Mouse (Mus musculus) embryonic facial prominence, embryonic 15.5 days (tissue): ENCODE results near the gene Gm1113. TPM values are rescaled to one million over a fixed set of nuclear protein-coding genes. Genes with fewer than 3 reads are reported as not detected.

Source experiments
- ATAC-seq: fragments of 200-750 bp; cut with Nextera tagmentation; 2 replicates; pipeline ENCODE4 v1.8.0; 2017; ENCODE audit warnings: low read depth, moderate TSS enrichment; ENCODE audit not compliant: insufficient number of reproducible peaks, low FRiP score, low TSS enrichment
- H3K27ac ChIP-seq: fragments of 300-500 bp; sonication (generic); replicated peaks from 2 replicates; pipeline ENCODE4 v1.5.1; 2015; ENCODE audit warnings: mild to moderate bottlenecking, inconsistent platforms
- H3K27me3 ChIP-seq: fragments of 300-500 bp; sonication (generic); 2 replicates; pipeline ENCODE4 v1.6.1; 2015; ENCODE audit warnings: inconsistent platforms
- H3K36me3 ChIP-seq: fragments of 300-500 bp; sonication (generic); 2 replicates; pipeline ENCODE4 v1.6.1; 2015; ENCODE audit warnings: mild to moderate bottlenecking, inconsistent platforms
- H3K4me1 ChIP-seq: fragments of 300-500 bp; sonication (generic); 2 replicates; pipeline ENCODE4 v1.6.1; 2015; ENCODE audit warnings: inconsistent platforms
- H3K4me2 ChIP-seq: fragments of 300-500 bp; sonication (generic); replicated peaks from 2 replicates; pipeline ENCODE4 v1.6.1; 2015; ENCODE audit warnings: mild to moderate bottlenecking, inconsistent platforms
- H3K4me3 ChIP-seq: fragments of 300-500 bp; sonication (generic); replicated peaks from 2 replicates; pipeline ENCODE4 v1.5.1; 2015; ENCODE audit warnings: mild to moderate bottlenecking, inconsistent platforms
- H3K9ac ChIP-seq: fragments of 300-500 bp; sonication (generic); 2 replicates; pipeline ENCODE4 v1.6.1; 2015; ENCODE audit warnings: inconsistent platforms
- H3K9me3 ChIP-seq: fragments of 300-500 bp; sonication (generic); replicated peaks from 2 replicates; pipeline ENCODE4 v1.6.1; 2016; ENCODE audit warnings: inconsistent platforms
- whole genome bisulfite sequencing: fragments of 180-500 bp; shearing (Covaris S2); methylation state at CpG from one replicate; pipeline ENCODE4 v1.1.7; 2015; 5-methylcytosine and 5-hydroxymethylcytosine counted together
- polyA plus RNA-seq: library from polyadenylated mRNA; unstranded; fragments of >200 nt; fragmentation: Nextera tagmentation; extraction: Ambion mirVana; gene quantifications from 2 replicates; pipeline ENCODE4 v1.2.1, GENCODE M21; 2015

The Gm1113 gene
- polyA plus RNA-seq, 1 experiment from 2014 or later, result not detected

DNA sequence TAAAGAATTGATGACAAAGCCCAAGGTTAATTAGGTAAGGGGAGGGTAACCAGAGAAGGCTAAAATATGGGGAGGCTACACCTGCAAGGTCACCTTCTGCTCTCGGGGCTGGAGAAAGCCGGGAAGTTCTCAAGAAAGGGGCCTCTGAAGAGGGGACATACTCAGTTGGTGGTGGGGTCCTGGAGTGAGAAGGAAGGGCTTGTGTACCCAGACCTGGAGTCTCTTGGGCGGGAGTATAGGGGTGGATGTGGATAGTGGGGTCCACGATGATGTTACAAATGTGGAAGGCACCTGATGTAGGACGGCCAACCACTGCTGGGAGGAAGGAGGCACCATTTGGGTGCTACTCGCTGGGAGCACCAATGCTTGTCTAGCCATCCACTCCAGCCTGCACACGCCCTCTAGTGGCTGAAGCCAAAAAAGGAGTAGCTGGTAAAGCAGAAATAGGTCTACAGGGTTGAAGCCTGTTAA, 5.9 kb upstream of the Gm1113 start:
- Histone ChIP-seq H3K4me3 (no peak overlapping the region), H3K4me2 (peak overlapping the region; percentile 30; the same call in 1 of the 2 replicates), H3K27me3 (no peaks in the 10 kb centered on the region), H3K36me3 (no peaks in the 10 kb centered on the region), H3K4me1 (peaks cover 20% of the 10 kb centered on the region), H3K9me3 (no peaks in the 10 kb centered on the region), H3K9ac (no peak overlapping the region), H3K27ac (peak overlapping the region; percentile 86)
- peak; percentile 68 for ATAC-seq
- WGBS, result 17% methylated on average over 7 of the region's 7 CpGs

DNA sequence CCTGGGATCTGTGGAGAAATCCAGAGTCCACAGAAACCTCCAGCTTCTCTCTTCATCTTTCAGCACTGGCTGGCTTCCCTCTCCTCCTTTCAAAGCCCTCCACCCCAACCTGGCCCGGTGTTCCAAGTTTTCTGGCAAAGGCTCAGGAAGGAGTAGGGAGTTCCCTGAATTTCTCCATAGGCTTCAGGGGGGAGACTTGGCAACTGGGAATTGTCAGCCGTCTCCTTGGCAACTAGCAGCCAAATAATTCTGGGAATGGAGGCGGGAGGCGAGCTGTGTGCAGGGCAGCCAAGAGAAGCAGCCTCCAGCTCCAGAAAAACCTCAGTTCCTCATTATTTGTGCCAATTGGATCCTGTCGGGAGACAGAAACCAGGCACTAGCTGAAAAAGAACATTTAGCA, 5.5 kb upstream of the Gm1113 start:
- H3K9ac ChIP-seq, result no peak overlapping the region
- peak; percentile 86 for ATAC-seq
- no peak overlapping the region for H3K4me2 ChIP-seq
- no peaks in the 10 kb centered on the region for H3K36me3 ChIP-seq
- H3K9me3 ChIP-seq, result no peaks in the 10 kb centered on the region
- H3K4me3 ChIP-seq, result no peak overlapping the region
- H3K27me3 ChIP-seq, result no peaks in the 10 kb centered on the region
- H3K4me1 ChIP-seq, result peaks cover 20% of the 10 kb centered on the region
- WGBS, result 25% methylated on average over 5 of the region's 5 CpGs
- H3K27ac ChIP-seq, result peak overlapping the region; percentile 86

DNA sequence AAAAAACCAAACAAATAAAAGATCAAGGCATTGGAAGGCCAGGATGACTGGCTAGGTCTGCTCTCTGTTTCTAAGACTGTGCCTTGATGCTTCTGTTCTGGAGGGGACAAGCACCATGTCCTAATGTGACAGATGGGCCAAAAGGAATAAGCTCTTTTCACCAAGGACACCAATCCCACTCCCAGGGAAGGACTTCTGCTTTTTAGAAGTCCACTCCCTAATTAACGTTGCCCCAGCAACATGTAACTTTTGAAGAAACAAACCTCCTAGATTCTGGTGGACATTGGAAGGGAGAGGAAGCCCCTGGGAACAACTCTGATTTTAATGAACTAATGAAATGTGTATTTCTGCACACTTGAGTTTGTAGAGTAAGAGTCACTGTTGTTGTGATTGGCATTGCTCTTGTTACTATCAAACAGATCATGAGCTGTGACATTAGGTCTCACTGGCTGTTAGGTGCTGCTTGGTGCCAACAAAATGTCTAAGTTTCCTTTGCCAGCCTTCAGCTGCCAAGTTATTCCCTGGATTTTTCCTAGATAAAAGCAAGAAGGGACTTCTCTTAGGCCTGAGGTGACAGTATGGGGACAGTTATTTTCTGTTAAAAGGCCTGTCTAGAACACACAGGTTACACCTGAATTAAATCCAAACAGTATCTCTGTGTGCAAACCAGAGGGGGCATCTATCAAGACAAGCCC, 4.9 kb upstream of the Gm1113 start:
- no peak for ATAC-seq
- 71% methylated on average over 1 of the region's 1 CpGs for WGBS
- H3K9me3 ChIP-seq, result no peaks in the 10 kb centered on the region
- peak overlapping the region; percentile 86 for H3K27ac ChIP-seq
- peaks cover 20% of the 10 kb centered on the region for H3K4me1 ChIP-seq
- no peak overlapping the region for H3K4me2 ChIP-seq
- H3K27me3 ChIP-seq, result no peaks in the 10 kb centered on the region
- no peak overlapping the region for H3K4me3 ChIP-seq
- H3K36me3 ChIP-seq, result no peaks in the 10 kb centered on the region
- H3K9ac ChIP-seq, result no peak overlapping the region

DNA sequence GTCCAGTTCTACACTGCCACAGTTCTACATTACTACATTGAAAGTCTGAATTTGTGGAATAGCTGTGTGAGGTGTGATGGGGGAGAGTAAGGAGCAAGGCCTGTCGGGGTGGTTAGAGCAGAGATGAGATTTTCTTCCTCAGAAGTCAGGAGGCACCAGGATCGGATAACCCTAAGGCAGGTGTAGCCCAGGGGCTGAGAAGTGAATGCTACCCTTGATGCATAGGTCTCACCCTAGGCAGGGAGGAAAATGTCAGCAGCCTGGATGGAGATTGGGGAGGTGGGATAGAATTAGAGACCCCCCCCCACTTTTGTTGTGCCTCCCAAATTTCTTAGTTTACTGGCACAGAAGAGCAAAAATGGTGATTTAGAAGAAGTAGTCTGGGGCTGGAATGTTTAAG, 4.2 kb upstream of the Gm1113 start:
- WGBS, result 44% methylated on average over 2 of the region's 2 CpGs
- Histone ChIP-seq H3K9ac (no peak overlapping the region), H3K27ac (no peak overlapping the region), H3K4me1 (peaks cover 20% of the 10 kb centered on the region), H3K27me3 (no peaks in the 10 kb centered on the region), H3K36me3 (no peaks in the 10 kb centered on the region), H3K9me3 (no peaks in the 10 kb centered on the region), H3K4me3 (no peak overlapping the region), H3K4me2 (no peak overlapping the region)
- ATAC-seq, result no peak

DNA sequence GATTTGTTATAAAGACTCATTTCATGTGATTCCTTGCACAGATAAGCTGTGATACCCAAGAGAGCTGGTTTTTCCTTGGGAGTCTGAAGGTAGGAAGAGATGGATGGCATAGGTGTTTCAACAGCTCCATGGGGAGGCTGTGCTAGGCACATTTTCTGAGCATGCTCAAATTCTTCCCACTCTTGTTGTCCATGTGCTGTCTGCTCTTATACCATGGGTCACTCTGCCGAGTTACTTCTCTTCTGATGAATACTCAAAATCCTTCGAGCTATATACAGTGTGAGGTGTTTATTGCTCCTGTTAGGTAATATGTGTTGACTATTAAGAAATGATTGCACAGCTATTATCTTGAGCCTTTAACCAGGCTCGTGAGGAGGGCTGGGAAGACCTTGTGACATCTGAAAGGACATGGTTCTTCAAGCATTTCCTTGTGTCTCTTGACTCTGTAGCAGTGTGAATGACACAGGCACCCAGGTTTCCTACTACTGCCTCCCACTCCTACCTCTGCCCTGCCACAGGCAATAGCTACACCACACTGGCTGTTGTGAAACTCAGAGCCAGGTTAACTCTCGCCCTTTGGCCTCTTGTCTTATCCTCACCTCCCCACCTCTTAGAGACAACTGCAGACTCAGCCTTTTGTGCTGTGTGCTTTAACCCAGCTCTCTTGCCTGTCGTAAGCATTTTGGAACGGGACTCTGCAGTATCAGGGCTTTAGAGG, 2.7 kb upstream of the Gm1113 start:
- Histone ChIP-seq H3K4me1 (peaks cover 20% of the 10 kb centered on the region), H3K9ac (no peak overlapping the region), H3K27ac (no peak overlapping the region), H3K27me3 (no peaks in the 10 kb centered on the region), H3K9me3 (no peaks in the 10 kb centered on the region), H3K4me2 (no peak overlapping the region), H3K4me3 (no peak overlapping the region), H3K36me3 (no peaks in the 10 kb centered on the region)
- 79% methylated on average over 6 of the region's 6 CpGs for WGBS
- ATAC-seq, result no peak

DNA sequence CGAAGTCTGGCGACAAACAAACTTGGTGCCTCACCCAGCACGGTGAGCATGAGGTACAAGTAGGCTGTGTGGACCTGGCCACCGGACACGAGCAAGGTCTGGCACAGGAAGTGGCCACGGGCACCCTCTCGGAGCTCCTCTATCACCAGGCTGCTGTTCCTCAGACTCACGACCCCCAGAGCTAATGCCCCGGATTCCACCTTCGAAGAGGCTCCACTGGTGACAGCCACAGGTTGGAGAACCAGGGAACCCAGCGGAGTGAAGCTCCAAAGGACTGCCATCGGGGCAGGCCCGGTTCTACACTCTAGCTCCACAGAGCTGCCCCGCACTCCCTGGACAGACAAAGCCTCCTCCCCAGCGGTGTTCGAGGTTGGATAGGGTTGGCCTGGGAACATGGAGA, 1.4 kb downstream of the Gm1113 start:
- WGBS, result 92% methylated on average over 16 of the region's 16 CpGs
- Histone ChIP-seq H3K4me3 (no peak overlapping the region), H3K9ac (no peak overlapping the region), H3K36me3 (no peaks in the 10 kb centered on the region), H3K9me3 (no peaks in the 10 kb centered on the region), H3K27ac (no peak overlapping the region), H3K4me2 (no peak overlapping the region), H3K4me1 (no peaks in the 10 kb centered on the region), H3K27me3 (no peaks in the 10 kb centered on the region)
- no peak for ATAC-seq

DNA sequence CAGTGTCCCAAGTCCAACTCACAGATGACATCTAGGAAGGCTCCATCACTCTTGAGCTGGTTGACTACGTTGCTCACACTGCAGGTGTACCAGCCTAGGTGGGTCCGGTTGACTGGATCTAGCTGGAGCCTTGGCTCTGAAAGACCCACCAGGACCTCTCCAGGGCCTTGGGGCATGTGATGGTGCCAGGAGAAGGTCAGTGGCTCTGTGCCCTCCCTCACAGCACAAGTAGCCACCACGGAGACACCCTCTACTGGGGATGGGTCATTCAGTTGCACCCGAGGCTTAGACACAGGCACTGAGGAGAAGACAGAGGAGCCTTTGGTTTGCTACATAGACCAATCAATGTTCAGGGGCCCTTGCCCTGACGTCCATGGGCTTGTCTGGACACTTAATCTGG, 1.9 kb downstream of the Gm1113 start:
- H3K36me3 ChIP-seq, result no peaks in the 10 kb centered on the region
- no peak overlapping the region for H3K27ac ChIP-seq
- no peak for ATAC-seq
- H3K9me3 ChIP-seq, result no peaks in the 10 kb centered on the region
- no peak overlapping the region for H3K4me3 ChIP-seq
- no peaks in the 10 kb centered on the region for H3K27me3 ChIP-seq
- WGBS, result 84% methylated on average over 5 of the region's 5 CpGs
- H3K9ac ChIP-seq, result no peak overlapping the region
- H3K4me1 ChIP-seq, result no peaks in the 10 kb centered on the region
- no peak overlapping the region for H3K4me2 ChIP-seq

DNA sequence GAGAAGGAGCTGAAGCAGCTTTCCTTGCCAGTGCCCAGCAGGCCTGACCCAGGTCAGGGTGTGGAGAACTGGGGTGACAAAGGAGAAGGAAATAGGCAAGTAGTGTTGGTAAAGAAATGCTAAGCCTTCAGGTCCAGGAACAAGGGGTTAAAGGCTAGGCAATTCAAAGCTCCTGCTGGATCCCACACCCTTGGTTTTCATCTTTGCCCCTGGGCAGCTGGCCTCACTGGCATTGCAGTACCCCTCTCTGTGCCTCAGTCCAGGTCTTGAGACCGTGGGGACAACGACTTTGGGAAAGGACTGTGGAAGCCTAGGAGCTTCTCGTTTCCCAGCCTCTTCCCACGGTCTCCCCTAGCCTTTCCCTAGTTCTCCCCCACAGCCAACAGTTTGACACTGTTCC, 4.2 kb downstream of the Gm1113 start:
- Histone ChIP-seq H3K4me2 (no peak overlapping the region), H3K36me3 (no peaks in the 10 kb centered on the region), H3K4me1 (no peaks in the 10 kb centered on the region), H3K9me3 (no peaks in the 10 kb centered on the region), H3K9ac (no peak overlapping the region), H3K27me3 (no peaks in the 10 kb centered on the region), H3K27ac (no peak overlapping the region), H3K4me3 (no peak overlapping the region)
- ATAC-seq, result no peak
- 81% methylated on average over 4 of the region's 4 CpGs for WGBS

DNA sequence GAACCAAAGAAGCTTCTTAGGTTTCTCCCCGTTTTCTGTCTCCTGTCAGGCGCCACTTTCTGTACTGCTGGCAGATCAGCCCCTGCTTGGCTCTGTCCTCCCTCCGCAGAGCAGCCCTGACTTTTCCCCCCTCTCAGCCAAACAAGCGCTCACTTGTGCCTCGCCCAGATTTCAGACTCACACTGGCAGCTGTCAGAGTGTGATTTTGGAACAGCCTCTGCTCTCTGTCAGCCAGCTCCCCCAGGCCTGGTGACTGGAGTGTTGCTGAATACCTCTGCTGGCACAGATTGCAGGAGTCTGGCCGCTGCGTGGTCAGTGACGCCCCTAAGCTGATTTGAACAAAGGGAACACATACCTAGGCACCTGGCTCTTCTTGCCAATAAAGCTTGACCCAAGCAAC, 9.8 kb downstream of the Gm1113 start:
- Histone ChIP-seq H3K4me3 (no peak overlapping the region), H3K36me3 (0 out of 2 replicates have a peak, but pooled peaks cover 17% of the 10 kb centered on the region), H3K9ac (no peak overlapping the region), H3K27me3 (no peaks in the 10 kb centered on the region), H3K4me2 (no peak overlapping the region), H3K27ac (peak overlapping the region; percentile 82), H3K9me3 (no peaks in the 10 kb centered on the region), H3K4me1 (peaks cover 11% of the 10 kb centered on the region)
- 23% methylated on average over 8 of the region's 8 CpGs for WGBS
- ATAC-seq, result peak; percentile 70

DNA sequence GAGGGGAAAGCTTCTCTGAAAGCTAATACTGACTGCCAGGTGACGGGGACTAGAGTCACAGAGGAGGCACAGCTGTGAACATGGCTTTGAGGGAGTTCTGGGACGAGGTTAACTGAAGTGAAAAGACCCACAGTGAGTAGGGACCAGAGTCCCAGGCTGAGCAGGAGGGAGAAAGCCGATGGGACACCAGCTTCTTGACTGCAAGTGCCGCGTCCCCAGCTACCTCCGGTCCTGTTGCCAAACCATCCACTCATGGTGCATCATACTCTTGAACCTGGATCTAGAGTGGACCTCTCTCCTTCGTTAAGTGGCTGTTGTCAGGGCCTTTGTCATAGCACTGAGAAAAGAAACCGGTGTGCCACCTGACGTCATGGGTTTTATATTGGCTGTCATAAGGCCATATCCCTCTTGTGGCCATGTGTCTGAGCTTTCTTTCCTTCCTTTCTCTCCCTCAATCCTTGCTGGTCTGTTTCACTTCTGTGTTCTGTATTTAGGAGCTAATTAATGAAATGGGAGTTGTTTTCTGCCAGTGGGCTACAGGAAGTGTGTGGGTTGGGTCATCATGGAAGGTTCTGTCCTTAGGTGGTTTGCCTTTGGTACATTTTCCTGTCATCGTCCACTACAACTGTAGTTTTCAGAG, 15.6 kb downstream of the Gm1113 start:
- ATAC-seq, result no peak
- Histone ChIP-seq H3K4me2 (no peak overlapping the region), H3K4me1 (peaks cover under 1% of the 10 kb centered on the region), H3K4me3 (no peak overlapping the region), H3K27ac (no peak overlapping the region), H3K9ac (no peak overlapping the region), H3K9me3 (no peaks in the 10 kb centered on the region), H3K27me3 (no peaks in the 10 kb centered on the region), H3K36me3 (peaks cover 54% of the 10 kb centered on the region)
- 87% methylated on average over 10 of the region's 10 CpGs for WGBS

DNA sequence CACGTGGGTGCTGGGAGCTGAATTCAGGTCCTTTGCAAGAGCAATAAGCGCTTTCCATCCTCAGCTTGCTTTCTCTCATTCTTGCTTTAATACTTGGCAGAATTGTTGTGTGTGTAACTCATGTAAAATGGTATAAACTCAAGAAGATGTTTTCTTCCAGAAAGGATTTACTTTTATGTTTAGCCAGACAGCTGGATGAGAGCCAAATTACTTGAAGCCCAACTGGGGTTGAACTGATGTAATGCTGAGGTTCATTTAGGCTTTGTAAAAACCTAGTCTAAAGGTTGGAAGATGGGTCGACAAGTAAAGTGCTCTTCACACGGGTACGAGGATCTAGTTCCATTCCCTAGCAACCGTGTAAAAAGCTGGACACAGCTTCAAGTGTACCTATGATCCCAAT, 18.1 kb downstream of the Gm1113 start:
- H3K4me3 ChIP-seq, result no peak overlapping the region
- no peaks in the 10 kb centered on the region for H3K9me3 ChIP-seq
- no peak overlapping the region for H3K4me2 ChIP-seq
- no peak overlapping the region for H3K27ac ChIP-seq
- H3K36me3 ChIP-seq, result peaks cover 60% of the 10 kb centered on the region
- H3K27me3 ChIP-seq, result no peaks in the 10 kb centered on the region
- WGBS, result 69% methylated on average over 6 of the region's 6 CpGs
- H3K4me1 ChIP-seq, result no peaks in the 10 kb centered on the region
- H3K9ac ChIP-seq, result no peak overlapping the region
- ATAC-seq, result no peak
